Mouse (Mus musculus) splenic B cell, adult 2 months (primary cell): ENCODE results near the gene Dhrs13.
A peak's percentile ranks its signal among the peaks of the same experiment; 100 is the strongest.

Experiments
- DNase-seq: peaks from one replicate; pipeline ENCODE4 v3.0.0-alpha.2; 2011; ENCODE audit warnings: low read depth, low spot score
- H3K27me3 ChIP-seq: 2 replicates; pipeline ENCODE4 v1.6.1; 2012; ENCODE audit warnings: mild to moderate bottlenecking, low read length, moderate library complexity, mixed read lengths; ENCODE audit not compliant: control insufficient read depth, poor library complexity, insufficient read depth, severe bottlenecking
- H3K36me3 ChIP-seq: 2 replicates; pipeline ENCODE4 v1.6.1; 2012; ENCODE audit warnings: mild to moderate bottlenecking, low read length, moderate library complexity, mixed read lengths; ENCODE audit not compliant: control insufficient read depth, poor library complexity, insufficient read depth, severe bottlenecking

Dhrs13 gene

GRCm38 (mm10) chr11:78031947-78032808 lies at the start of gene Dhrs13:
TSS of gene Dhrs13 (plus strand) at chr11:78032280.
- Histone ChIP-seq H3K27me3 (no peaks in the 10 kb centered on the region), H3K36me3 (0 out of 2 replicates have a peak, but pooled peaks cover 2% of the 10 kb centered on the region)
- peak; percentile 87 for DNase-seq

DNA sequence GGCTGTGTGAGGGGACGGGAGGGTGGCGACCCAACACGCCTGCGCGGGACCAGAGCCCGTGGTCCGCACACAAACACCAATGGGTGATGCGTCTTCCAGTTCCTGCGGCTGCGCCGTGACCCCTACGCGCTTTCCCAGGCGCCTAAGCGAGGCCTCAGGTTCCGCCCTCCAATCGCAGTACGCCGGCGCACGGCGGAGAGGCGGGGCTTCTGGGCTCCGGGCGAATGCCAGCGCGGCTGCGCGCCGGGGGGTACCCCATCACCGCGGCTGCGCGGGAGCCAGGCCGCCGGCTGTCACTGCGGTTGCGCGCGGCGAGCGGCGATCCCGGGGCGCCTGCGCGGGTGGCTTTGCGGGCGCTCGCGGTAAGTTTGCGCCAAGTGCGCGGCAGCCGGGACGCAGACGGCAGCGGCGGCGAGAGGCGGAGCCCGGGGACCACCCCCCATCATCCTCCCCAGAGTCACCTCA lies 49.6 kb upstream of the Dhrs13 start, which contains the start of gene Phf12:
Gene Phf12 (plus strand): TSS at position 314 of the 465 bp plus-strand sequence.
- H3K36me3 ChIP-seq = no peaks in the 10 kb centered on the region; the same call in 1 of the 2 replicates
- DNase-seq = peak; percentile 100
- H3K27me3 ChIP-seq = no peaks in the 10 kb centered on the region

GRCm38 (mm10) chr11:77983191-77983936 lies 48.7 kb upstream of the Dhrs13 start:
- Histone ChIP-seq H3K36me3 (no peaks in the 10 kb centered on the region; the same call in 1 of the 2 replicates), H3K27me3 (no peaks in the 10 kb centered on the region)
- DNase-seq = peak; percentile 63

DNA sequence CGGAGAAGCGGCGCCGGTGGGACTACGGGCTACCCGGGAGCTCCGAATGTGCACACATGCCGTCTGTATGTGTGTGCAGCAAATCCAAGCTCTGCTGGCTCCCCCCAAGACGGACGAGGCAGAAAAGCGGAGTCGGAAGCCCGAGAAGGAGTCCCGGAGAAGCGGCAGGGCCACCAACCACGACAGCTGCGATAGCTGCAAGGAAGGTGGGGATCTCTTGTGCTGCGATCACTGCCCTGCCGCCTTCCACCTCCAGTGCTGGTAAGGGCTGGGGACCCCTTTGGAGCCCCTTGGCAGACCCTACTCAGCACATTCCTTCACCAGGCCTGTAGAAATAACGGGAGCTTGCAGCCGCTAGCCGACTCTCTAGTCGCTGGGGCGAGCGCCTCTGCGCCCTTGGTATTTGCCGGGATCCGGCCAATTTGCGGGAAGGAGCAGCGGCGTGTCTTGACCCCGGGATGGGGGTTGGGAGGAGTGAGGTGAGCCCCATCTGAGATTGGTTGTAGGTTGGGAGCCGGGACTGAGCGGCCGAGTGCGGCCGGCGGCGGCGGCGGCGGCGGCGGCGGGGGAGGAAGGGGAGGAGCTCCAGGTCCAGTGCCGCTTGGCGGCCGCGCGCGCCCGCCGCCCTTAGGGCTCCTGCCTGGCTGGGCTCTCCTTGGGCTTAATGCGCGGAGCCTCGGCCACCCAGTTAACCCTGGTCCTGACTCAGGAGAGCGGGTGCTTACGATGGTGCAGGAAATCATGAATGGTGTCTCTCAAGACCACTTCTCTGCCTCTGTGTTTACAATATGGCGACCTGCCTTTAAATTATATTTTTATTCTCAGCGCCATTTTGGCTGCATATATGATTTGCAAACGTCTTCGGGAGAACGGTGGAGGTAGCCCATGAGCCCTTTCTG lies 47.9 kb upstream of the Dhrs13 start:
- H3K27me3 ChIP-seq = no peaks in the 10 kb centered on the region
- DNase-seq = peak; percentile 62

GRCm38 (mm10) chr11:77984836-77985231 lies 47.2 kb upstream of the Dhrs13 start:
- no peak for DNase-seq
- H3K27me3 ChIP-seq = no peaks in the 10 kb centered on the region
- H3K36me3 ChIP-seq = peaks cover 3% of the 10 kb centered on the region; the same call in 1 of the 2 replicates

More for the DNA sequence above, 47.9 kb upstream of the Dhrs13 start:
- H3K36me3 ChIP-seq = peaks cover 2% of the 10 kb centered on the region; the same call in 1 of the 2 replicates

DNA sequence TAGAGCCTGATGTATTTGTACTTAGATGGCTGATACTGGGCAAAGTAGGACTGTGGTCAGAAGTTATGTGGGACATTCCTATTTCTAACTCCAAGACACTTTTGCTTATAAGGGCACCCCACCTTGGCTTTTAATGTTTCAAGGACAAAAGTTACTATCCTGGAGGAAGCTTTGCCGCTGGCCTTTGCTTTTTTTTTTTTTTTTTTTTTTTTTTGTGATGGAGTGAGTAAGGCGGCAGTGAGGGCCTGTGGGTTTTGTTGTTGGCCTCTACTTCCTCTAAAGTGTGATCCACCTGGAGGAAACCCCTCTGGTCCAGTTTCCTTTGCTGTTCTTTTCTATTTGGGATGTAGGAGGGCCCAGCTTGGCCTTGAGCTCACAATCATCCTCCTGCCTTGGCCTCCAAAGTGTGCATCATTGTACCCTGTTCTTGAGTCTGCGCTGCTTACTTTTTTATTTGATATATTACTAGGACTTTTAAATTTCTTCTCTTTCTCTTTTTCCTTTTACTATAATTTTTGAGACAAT lies 46.5 kb upstream of the Dhrs13 start:
- DNase-seq = no peak
- Histone ChIP-seq H3K36me3 (peaks cover 3% of the 10 kb centered on the region; the same call in 1 of the 2 replicates), H3K27me3 (no peaks in the 10 kb centered on the region)

- H3K27me3 ChIP-seq = no peaks in the 10 kb centered on the region
- DNase-seq = no peak
Measured at GRCm38 (mm10) chr11:77989071-77989690, 42.9 kb upstream of the Dhrs13 start.

GRCm38 (mm10) chr11:77995556-77995955 lies 36.5 kb upstream of the Dhrs13 start:
- H3K27me3 ChIP-seq = no peaks in the 10 kb centered on the region; the same call in 1 of the 2 replicates
- no peak for DNase-seq
- peaks cover 2% of the 10 kb centered on the region for H3K36me3 ChIP-seq

More at GRCm38 (mm10) chr11:77989071-77989690, 42.9 kb upstream of the Dhrs13 start:
- peaks cover 3% of the 10 kb centered on the region; the same call in 1 of the 2 replicates for H3K36me3 ChIP-seq

DNA sequence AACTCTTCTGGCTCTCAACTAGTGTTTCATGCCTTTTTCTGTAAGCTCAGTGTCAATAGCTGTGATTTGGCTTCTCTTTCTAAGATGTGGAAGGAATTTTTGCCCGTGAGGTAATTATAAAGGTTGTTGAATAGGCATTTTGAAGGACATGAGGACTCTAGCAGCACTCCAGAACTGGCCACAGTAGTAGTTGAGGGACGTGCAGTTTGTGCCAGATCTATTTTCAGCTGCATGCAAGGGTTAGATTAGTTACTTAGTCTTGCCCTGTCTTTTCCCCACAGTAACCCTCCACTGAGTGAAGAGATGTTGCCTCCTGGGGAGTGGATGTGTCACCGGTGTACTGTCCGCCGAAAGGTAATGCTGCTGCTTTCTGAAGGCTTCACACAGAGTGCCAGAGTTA lies 25.6 kb upstream of the Dhrs13 start:
- Histone ChIP-seq H3K27me3 (no peaks in the 10 kb centered on the region), H3K36me3 (peaks cover 9% of the 10 kb centered on the region)
- DNase-seq = no peak

DNA sequence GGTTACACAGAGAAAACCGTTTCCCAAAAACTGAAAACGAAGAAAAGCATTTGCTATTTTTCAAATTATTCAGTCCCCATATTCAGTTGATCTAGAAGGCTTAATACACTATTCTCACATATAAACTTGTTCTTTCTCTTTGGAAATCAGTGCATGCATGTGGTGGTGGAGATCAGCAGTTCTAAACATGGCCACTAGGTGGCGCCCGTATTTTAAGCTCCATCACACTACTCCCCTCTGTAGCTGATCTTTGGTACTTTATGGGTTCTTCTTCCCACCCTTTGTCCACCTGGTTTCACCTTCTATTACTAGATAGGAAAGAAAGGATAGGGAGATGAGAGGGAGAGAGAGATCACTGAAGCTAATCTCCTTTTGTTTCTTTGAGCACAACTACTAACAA lies 12.4 kb upstream of the Dhrs13 start:
- DNase-seq = peak; percentile 86
- H3K36me3 ChIP-seq = peaks cover 20% of the 10 kb centered on the region

GRCm38 (mm10) chr11:78023607-78024006 lies 8.5 kb upstream of the Dhrs13 start:
- DNase-seq = peak; percentile 64
- Histone ChIP-seq H3K27me3 (no peaks in the 10 kb centered on the region), H3K36me3 (peaks cover 20% of the 10 kb centered on the region)

More for the DNA sequence above, 12.4 kb upstream of the Dhrs13 start:
- no peaks in the 10 kb centered on the region for H3K27me3 ChIP-seq

DNA sequence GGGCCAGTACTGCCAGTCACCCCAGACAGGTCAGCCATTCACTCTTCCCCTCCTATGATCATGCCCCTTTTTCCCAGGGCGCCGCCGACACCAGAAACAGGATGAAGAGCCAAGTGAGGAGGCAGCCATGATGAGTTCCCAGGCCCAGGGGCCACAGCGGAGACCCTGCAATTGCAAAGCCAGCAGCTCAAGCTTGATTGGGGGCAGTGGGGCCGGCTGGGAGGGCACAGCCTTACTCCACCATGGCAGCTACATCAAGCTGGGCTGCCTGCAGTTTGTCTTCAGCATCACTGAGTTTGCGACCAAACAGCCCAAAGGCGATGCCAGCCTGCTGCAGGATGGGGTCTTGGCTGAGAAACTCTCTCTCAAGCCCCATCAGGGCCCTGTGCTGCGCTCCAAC lies 2.8 kb upstream of the Dhrs13 start:
- no peak for DNase-seq
- no peaks in the 10 kb centered on the region for H3K27me3 ChIP-seq
- peaks cover 10% of the 10 kb centered on the region for H3K36me3 ChIP-seq

GRCm38 (mm10) chr11:78030600-78030999 lies 1.5 kb upstream of the Dhrs13 start:
- Histone ChIP-seq H3K27me3 (no peaks in the 10 kb centered on the region), H3K36me3 (peaks cover 6% of the 10 kb centered on the region; the same call in 1 of the 2 replicates)

More at GRCm38 (mm10) chr11:78030600-78030999, 1.5 kb upstream of the Dhrs13 start:
- DNase-seq = no peak
